Mouse (Mus musculus) cerebellum, postnatal 36 days (tissue): ENCODE measurements around the gene Ccdc9b.

ENCODE experiments used
- DNase-seq, 2 experiments: peaks; one replicate each; pipeline ENCODE4 v3.0.0; 2021 to 2022; ENCODE audit warnings: mixed read lengths in 2 of 2

Ccdc9b gene

DNA sequence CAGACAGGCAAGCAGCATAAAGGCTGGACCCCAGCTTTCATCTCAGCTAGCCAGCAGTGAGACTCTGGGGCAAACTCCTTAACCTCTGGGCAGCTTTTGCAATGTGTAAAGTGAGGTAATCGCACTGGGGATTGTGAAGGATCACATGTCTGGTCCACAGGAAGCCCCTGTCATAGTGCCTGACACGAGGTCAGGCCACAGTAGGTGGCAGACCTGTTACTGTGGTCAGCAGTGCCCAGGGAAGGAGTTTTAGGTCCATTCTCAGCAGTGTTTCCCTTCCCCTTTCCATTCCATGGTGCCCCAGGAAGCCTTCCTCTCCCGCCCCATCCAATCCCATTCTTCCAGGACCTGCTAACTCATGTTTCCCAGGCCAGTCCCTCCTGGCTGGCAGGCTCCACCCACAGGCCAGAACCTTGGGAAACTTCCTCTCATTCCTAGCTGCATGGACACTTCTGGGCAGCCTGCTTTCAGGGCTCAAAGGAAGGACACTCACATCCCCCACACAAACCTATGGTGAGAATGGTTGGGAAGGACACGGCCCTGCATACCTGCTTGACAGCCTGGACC is 52.7 kb downstream of the Ccdc9b start:
- DNase-seq = no peak

DNA sequence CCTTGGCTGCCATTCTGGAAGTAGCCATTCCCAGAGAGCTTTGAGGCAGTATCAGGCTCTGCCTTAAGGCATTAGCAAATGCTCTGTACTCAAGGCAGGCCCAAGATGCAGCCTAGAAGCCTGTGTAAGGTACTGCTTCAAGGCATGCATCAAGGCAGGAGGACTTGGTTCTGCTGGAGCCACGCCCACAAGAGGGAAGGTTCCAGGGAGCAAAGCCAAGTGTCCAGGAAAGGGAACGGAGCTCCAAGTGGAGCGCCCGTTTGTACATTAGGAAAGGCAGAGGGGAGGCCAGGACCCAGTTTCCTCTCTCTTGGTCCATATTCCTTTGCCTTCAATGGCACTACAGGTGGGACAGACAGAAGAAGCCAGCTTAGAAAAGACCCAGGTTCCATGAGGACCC is 54.0 kb downstream of the Ccdc9b start:
- DNase-seq = no peak

DNA sequence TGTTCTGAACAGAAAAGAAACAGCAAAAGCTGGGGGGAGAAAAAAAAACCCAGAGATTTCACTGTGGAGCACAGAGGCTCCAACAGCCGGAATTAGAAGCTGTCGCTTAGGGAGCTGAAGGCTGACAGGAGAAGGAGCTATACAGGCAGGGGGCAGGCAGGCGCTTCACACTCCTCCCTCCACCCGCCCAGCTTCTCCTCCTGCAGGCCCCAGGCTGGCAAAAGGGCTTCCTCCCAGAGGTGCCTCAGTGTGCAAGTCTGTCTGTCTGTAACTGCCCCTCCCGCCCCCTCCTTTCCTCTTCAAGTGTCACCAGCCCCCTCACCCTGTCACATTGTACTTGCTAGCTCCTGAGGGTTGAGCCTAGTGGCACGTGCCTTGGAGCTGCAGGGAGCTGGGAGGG is 56.0 kb downstream of the Ccdc9b start:
- DNase-seq = no peak
